Mouse (Mus musculus): Measurements from ENCODE around the gene Hus1.

Gene Hus1

GRCm38 (mm10) chr11:8973166-8973565, 37.8 kb downstream of the Hus1 start, which contains the start of gene Pkd1l1:
Gene Pkd1l1 (minus strand): TSS chr11:8973266.
- DNase-seq = no peak

GRCm38 (mm10) chr11:8972093-8972492, 38.9 kb downstream of the Hus1 start:
- no peak for DNase-seq

- DNase-seq = no peak
These were observed 40.5 kb downstream of the Hus1 start for GRCm38 (mm10) chr11:8970509-8970908.

GRCm38 (mm10) chr11:8968094-8968493, 42.9 kb downstream of the Hus1 start:
- no peak for DNase-seq

GRCm38 (mm10) chr11:8958572-8958971, 52.4 kb downstream of the Hus1 start:
- peak; percentile 50 for DNase-seq

- no peak for DNase-seq
These were observed 52.9 kb downstream of the Hus1 start for GRCm38 (mm10) chr11:8958108-8958507.

GRCm38 (mm10) chr11:8957023-8957422, 54.0 kb downstream of the Hus1 start:
- no peak for DNase-seq

- DNase-seq = no peak
These were observed 55.3 kb downstream of the Hus1 start for GRCm38 (mm10) chr11:8955678-8956077.

GRCm38 (mm10) chr11:8949765-8950430, 61.1 kb downstream of the Hus1 start:
- no peak for DNase-seq

GRCm38 (mm10) chr11:8948871-8949270, 62.1 kb downstream of the Hus1 start:
- DNase-seq = no peak

- DNase-seq = no peak
These were observed 66.9 kb downstream of the Hus1 start for GRCm38 (mm10) chr11:8944114-8944513.
